Mouse (Mus musculus) cerebellum, adult (tissue): ENCODE measurements around the gene Dnm3.

Source experiments
- ATAC-seq: cut with Nextera tagmentation; 2 replicates; pipeline ENCODE4 v1.9.2; 2017; ENCODE audit warnings: mild to moderate bottlenecking, moderate library complexity, mixed read lengths; ENCODE audit not compliant: insufficient number of reproducible peaks, low FRiP score, low TSS enrichment

Gene Dnm3

GRCm38 (mm10) chr1:162183438-162183837 lies 294.4 kb downstream of the Dnm3 start:
- no peak for ATAC-seq

GRCm38 (mm10) chr1:162181187-162181975 lies 296.5 kb downstream of the Dnm3 start:
- ATAC-seq = no peak

GRCm38 (mm10) chr1:162180451-162180850 lies 297.4 kb downstream of the Dnm3 start:
- no peak for ATAC-seq

GRCm38 (mm10) chr1:162179401-162179800 lies 298.4 kb downstream of the Dnm3 start:
- ATAC-seq = no peak

GRCm38 (mm10) chr1:162172806-162173205 lies 305.0 kb downstream of the Dnm3 start:
- ATAC-seq = no peak

GRCm38 (mm10) chr1:162163687-162164484 lies 313.9 kb downstream of the Dnm3 start:
- ATAC-seq = no peak

GRCm38 (mm10) chr1:162162677-162163076 lies 315.2 kb downstream of the Dnm3 start:
- no peak for ATAC-seq

- ATAC-seq = no peak
These were observed 315.6 kb downstream of the Dnm3 start for GRCm38 (mm10) chr1:162162249-162162648.

GRCm38 (mm10) chr1:162160718-162161117 lies 317.1 kb downstream of the Dnm3 start:
- ATAC-seq = no peak

- ATAC-seq = no peak
These were observed 319.3 kb downstream of the Dnm3 start for GRCm38 (mm10) chr1:162158486-162158885.

- ATAC-seq = no peak
These were observed 320.2 kb downstream of the Dnm3 start for GRCm38 (mm10) chr1:162157659-162158058.

- ATAC-seq = no peak
These were observed 321.0 kb downstream of the Dnm3 start for GRCm38 (mm10) chr1:162156873-162157272.

GRCm38 (mm10) chr1:162155546-162155945 lies 322.3 kb downstream of the Dnm3 start:
- no peak for ATAC-seq

- no peak for ATAC-seq
These were observed 324.7 kb downstream of the Dnm3 start for GRCm38 (mm10) chr1:162153118-162153517.

- no peak for ATAC-seq
These were observed 328.1 kb downstream of the Dnm3 start for GRCm38 (mm10) chr1:162149730-162150129.

GRCm38 (mm10) chr1:162147554-162147953 lies 330.3 kb downstream of the Dnm3 start:
- ATAC-seq = no peak

- ATAC-seq = no peak
These were observed 332.1 kb downstream of the Dnm3 start for GRCm38 (mm10) chr1:162145748-162146147.

GRCm38 (mm10) chr1:162144992-162145391 lies 332.8 kb downstream of the Dnm3 start:
- ATAC-seq = no peak

- ATAC-seq = no peak
These were observed 333.6 kb downstream of the Dnm3 start for GRCm38 (mm10) chr1:162143974-162144912.

- ATAC-seq = no peak
These were observed 335.5 kb downstream of the Dnm3 start for GRCm38 (mm10) chr1:162142285-162142684.
